Mouse (Mus musculus): Measurements from ENCODE around the gene Nxnl2.

- TF ChIP-seq CTCF (IDR thresholded peaks at IDR 0.05; ENCODE audit: extremely low read depth, insufficient read depth, low read length) (no peak), POLR2A (IDR thresholded peaks at IDR 0.05; ENCODE audit: extremely low read depth, insufficient read depth, low read length) (no peak)
Observed at GRCm38 (mm10) chr13:51125357-51125756, 45.5 kb upstream of the Nxnl2 start.
